Comparison of ENCODE assay signal across 26 mouse cellular contexts in the genomic region with DNA sequence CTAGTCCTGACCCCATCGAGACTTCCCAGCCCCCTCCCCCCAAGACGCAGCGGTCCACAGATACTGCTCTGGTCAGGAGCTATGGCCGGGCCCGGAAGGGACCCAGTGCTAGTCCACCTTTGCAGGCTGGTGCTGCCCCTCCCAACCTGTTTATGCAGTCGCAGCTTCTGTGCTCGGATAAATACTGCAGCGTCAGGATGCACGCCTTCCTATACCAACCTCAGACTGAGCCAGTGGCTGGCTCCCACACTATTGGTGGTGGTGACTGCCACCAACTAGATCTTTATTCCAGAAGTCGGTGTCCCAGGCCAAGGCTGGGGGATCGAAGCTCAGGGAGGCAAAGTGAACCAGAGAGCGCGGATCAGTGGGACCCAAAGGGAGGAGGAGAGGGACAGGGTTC. TPM values are rescaled to one million over a fixed set of nuclear protein-coding genes. Genes with fewer than 3 reads are reported as not detected.
"Had no signal": no experiment of that assay in that cellular context is flagged by ENCODE, and none has a peak within 500 bp of the region (broad histone marks: within the 10 kb centered on the region; RNA-seq: fewer than 3 reads in every experiment).

No protein-coding gene starts in this region.

- DNase-seq: gastrocnemius, adult 2 months; gastrocnemius, postnatal 10 days; gastrocnemius, postnatal 25 days; heart, adult 2 months; heart, postnatal 14 days; heart, postnatal 36 days; kidney, adult 18-20 months; kidney, adult 8-10 months; kidney, postnatal 10 days; kidney, postnatal 25 days; kidney, postnatal 4 days; liver, embryonic 13.5 days had no signal

- H3K9me3 ChIP-seq: heart, embryonic 15.5 days; intestine, embryonic 15.5 days; liver, embryonic 15.5 days had no signal

- H3K4me2 ChIP-seq: heart, embryonic 11.5 days; heart, embryonic 13.5 days; heart, embryonic 15.5 days; hindbrain, embryonic 12.5 days; hindbrain, embryonic 14.5 days; intestine, embryonic 15.5 days; liver, embryonic 13.5 days; liver, embryonic 15.5 days had no signal

- H3K9ac ChIP-seq: heart, embryonic 13.5 days; heart, embryonic 15.5 days; hindbrain, embryonic 12.5 days; hindbrain, embryonic 14.5 days; intestine, embryonic 15.5 days; liver, embryonic 13.5 days; liver, embryonic 15.5 days had no signal

- H3K36me3 ChIP-seq: heart, embryonic 13.5 days; heart, embryonic 15.5 days; hindbrain, embryonic 10.5 days; hindbrain, embryonic 12.5 days; intestine, embryonic 15.5 days; liver, embryonic 13.5 days; liver, embryonic 15.5 days had no signal

- ATAC-seq: hindbrain, embryonic 16.5 days; inflammation-experienced regulatory T-cells, adult 6 months; intestine, embryonic 15.5 days had no signal

- H3K27ac ChIP-seq: gastrocnemius, adult 2 months; heart, adult 2 months; heart, embryonic 13.5 days; heart, embryonic 15.5 days; hindbrain, embryonic 10.5 days; hindbrain, embryonic 12.5 days; hindbrain, embryonic 14.5 days; intestine, embryonic 15.5 days; layer of hippocampus, adult 2 months; left cerebral cortex, adult 2 months; liver, embryonic 13.5 days; liver, embryonic 15.5 days had no signal

- H3K4me3 ChIP-seq: gastrocnemius, adult 2 months; heart, adult 2 months; heart, embryonic 13.5 days; heart, embryonic 15.5 days; hindbrain, embryonic 10.5 days; hindbrain, embryonic 12.5 days; intestine, embryonic 15.5 days; layer of hippocampus, adult 2 months; left cerebral cortex, adult 2 months; liver, embryonic 13.5 days; liver, embryonic 15.5 days had no signal

- H3K4me1 ChIP-seq: heart, embryonic 13.5 days; hindbrain, embryonic 10.5 days had no signal

- H3K27me3 ChIP-seq: heart, embryonic 13.5 days; heart, embryonic 15.5 days; hindbrain, embryonic 12.5 days; intestine, embryonic 15.5 days; liver, embryonic 13.5 days; liver, embryonic 15.5 days had no signal

RNA-seq across cellular contexts. Expression of gene Rnf223, which starts 4.8 kb away (rescaled TPM):
- polyA plus RNA-seq: heart, embryonic 11.5 days; heart, postnatal 0 days; inflammation-experienced regulatory T-cells, adult 6 months; intestine, postnatal 0 days had no signal
